Mouse (Mus musculus): Measurements from ENCODE around the gene Odr4. TPM values are rescaled to one million over a fixed set of nuclear protein-coding genes. Genes with fewer than 3 reads are reported as not detected.

Odr4 gene
- 132 TPM for polyA plus RNA-seq (2014; fragmentation: Illumina TruSeq; extraction: RNeasy Lipid Tissue Mini Kit (QIAGEN cat#74804); ENCODE audit: low replicate concordance)

DNA sequence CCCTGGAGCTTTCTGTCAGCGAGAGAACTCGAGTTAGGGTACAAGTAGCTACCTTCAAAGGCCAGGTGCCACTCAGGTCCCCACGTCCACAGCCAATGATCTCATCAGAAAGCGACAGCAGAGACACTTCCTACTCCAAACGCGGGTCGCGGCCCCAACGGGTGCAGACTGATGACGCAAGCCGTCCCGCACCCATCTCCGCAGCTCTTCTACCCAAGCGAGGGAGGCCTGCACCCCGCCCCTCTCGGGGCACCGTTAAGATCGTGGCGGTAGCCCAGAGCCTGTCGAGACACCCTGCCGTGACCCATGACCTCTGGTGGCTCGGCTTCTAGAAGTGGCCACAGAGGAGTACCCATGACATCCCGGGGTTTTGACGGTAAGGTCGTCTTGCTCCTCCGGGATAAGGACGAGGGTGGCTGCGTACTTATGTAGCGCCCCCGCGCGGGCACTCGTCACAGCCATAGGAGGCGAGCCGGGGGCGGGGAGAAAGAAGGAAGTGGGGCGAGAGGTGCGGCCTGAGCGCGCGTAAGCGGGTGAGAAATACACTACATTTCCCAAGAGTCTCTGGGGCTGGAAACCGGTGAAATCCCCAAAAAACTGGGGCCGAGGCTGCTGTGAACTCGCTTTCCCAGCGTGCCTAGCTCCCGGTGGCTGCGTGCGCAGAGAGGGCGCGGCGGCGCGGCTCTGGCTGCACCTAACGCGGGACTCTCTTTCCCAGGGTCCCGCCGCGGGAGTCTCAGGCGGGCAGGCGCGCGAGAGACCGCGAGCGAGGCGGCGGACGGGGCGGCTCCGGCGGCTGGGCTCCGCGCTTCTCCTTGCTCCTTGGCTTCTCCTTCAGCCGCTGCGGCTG is at the start of gene Odr4, which contains the start of gene Tpr:
Gene Odr4 (minus strand): TSS at position 443 of the 850 bp plus-strand sequence.
Gene Tpr (plus strand): TSS at position 201 of the 850 bp plus-strand sequence.

DNA sequence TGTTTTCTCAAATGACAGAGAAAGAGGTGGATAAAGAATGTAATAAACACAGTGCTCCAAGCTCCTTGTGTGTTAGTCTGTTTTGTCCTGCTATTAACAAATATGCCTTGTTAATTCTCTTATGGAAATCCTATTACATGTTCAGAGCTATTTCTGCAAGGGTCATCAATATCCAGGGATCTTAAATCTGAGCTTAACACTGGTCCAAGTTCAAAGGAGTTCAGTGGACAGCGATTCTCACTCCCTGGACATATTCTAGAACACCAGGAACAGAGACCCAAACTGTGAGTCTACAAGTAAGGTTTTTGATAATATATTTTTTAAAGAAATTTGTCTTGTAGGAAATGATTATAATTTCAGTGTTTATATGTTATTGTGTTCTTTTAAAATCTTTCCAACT is 73.7 kb downstream of the Odr4 start, which contains the start of gene Pdc:
Gene Pdc (plus strand): TSS at position 213 of the 400 bp plus-strand sequence.

Other genes starting within 250 kb of the Odr4 start
- gene Pdc, start 73.7 kb downstream of the Odr4 start, polyA plus RNA-seq (2014; fragmentation: Illumina TruSeq; extraction: RNeasy Lipid Tissue Mini Kit (QIAGEN cat#74804); ENCODE audit: low replicate concordance), result not detected
- 143 TPM for gene Tpr, start 242 bp downstream of the Odr4 start, polyA plus RNA-seq (2014; fragmentation: Illumina TruSeq; extraction: RNeasy Lipid Tissue Mini Kit (QIAGEN cat#74804); ENCODE audit: low replicate concordance)
- 0.30 TPM for gene Prg4, start 73.1 kb upstream of the Odr4 start, polyA plus RNA-seq (2014; fragmentation: Illumina TruSeq; extraction: RNeasy Lipid Tissue Mini Kit (QIAGEN cat#74804); ENCODE audit: low replicate concordance)

All from small intestine, adult 10 weeks (tissue).